Mouse (Mus musculus) CH12.LX (cell line): ENCODE results near the gene Scn4a.

Experiments used
- CTCF ChIP-seq, 2 experiments: IDR thresholded peaks in 1 of 2; conservative IDR thresholded peaks in 1 of 2; 2 replicates each; pipeline ENCODE4 v1.5.1; 2011 to 2012; ENCODE audit warnings: low read depth in 2 of 2, low read length in 2 of 2, improper control_type of control experiment in 1 of 2, inconsistent platforms in 1 of 2, mild to moderate bottlenecking in 1 of 2, moderate library complexity in 1 of 2
- E2F4 ChIP-seq: IDR thresholded peaks from 2 replicates; pipeline ENCODE4 v1.6.1; 2011; ENCODE audit warnings: low read depth, low read length, improper control_type of control experiment; ENCODE audit not compliant: insufficient replicate concordance
- MAX ChIP-seq: IDR thresholded peaks from 2 replicates; pipeline ENCODE4 v1.6.1; 2011; ENCODE audit warnings: low read length, improper control_type of control experiment
- PAX5 ChIP-seq: IDR thresholded peaks from 2 replicates; pipeline ENCODE4 v1.6.1; 2012; ENCODE audit warnings: low read length, inconsistent platforms, mixed read lengths
- TBP ChIP-seq: conservative IDR thresholded peaks from 2 replicates; pipeline ENCODE4 v1.6.1; 2011; ENCODE audit warnings: low read depth, low read length, improper control_type of control experiment
- ZNF384 ChIP-seq: IDR thresholded peaks from 2 replicates; pipeline ENCODE4 v1.6.1; 2012; ENCODE audit warnings: low read depth, low read length, improper control_type of control experiment, inconsistent platforms

DNA sequence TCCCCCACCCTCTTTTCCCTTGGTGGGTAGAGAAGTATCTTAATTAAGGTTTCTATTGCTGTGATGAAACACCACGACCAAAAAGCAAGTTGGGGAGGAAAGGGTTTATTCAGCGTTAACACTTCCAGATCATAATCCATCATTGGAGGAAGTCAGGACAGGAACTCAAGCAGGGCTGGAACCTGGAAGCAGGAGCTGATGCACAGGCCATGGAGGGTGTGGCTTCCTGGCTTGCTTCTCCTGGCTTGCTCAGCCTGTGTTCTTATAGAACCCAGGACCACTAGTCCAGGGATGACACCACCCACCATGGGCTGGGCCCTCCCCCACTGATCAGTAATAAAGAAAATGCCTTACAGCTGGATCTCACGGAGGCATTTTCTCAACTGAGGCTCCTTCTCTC is 37.7 kb upstream of the Scn4a start:
- TF ChIP-seq CTCF (conservative IDR thresholded peaks at IDR 0.05 in 1 of 2, IDR thresholded peaks at IDR 0.05 in 1 of 2; ENCODE audit: low read depth in 2 of 2, low read length in 2 of 2), result no peak
- no peak for TF ChIP-seq ZNF384
- no peak for TF ChIP-seq E2F4
- TF ChIP-seq TBP, result no peak
- TF ChIP-seq PAX5, result no peak
- TF ChIP-seq MAX, result no peak
